Mouse (Mus musculus): ENCODE measurements at regions not wholly inside any gene's neighbourhood (a gene's known extent, or its start where the extent isn't known, plus 50 kb on each side); places are given as distances from the start of the nearest gene placed in this dataset.

- TF ChIP-seq POLR2A (IDR thresholded peaks at IDR 0.05; ENCODE audit: low read depth, low read length) = no peak
- no peak for TF ChIP-seq CTCF (conservative IDR thresholded peaks at IDR 0.05; ENCODE audit: insufficient read depth, insufficient read length, low read depth, low read length)
- Histone ChIP-seq H3K27ac (ENCODE audit: insufficient read depth, low read depth, low read length) (no peak overlapping the region), H3K27me3 (replicated peaks; ENCODE audit: control insufficient read depth, insufficient read depth, low read length) (no peaks in the 10 kb centered on the region), H3K36me3 (ENCODE audit: control insufficient read depth, insufficient read depth, low read length) (no peaks in the 10 kb centered on the region), H3K4me3 (ENCODE audit: insufficient read depth, low read depth, low read length) (no peak overlapping the region), H3K4me1 (ENCODE audit: control insufficient read depth, insufficient read depth, low read length) (no peaks in the 10 kb centered on the region)
- no peak for DNase-seq
- 76% methylated on average over 9 of the region's 9 CpGs for WGBS
These were observed 85.2 kb upstream of the Prkd1 start for GRCm38 (mm10) chr12:50734135-50734534.

- Histone ChIP-seq H3K4me1 (ENCODE audit: control insufficient read depth, insufficient read depth, low read length) (no peaks in the 10 kb centered on the region), H3K27me3 (replicated peaks; ENCODE audit: control insufficient read depth, insufficient read depth, low read length) (no peaks in the 10 kb centered on the region), H3K36me3 (ENCODE audit: control insufficient read depth, insufficient read depth, low read length) (no peaks in the 10 kb centered on the region), H3K27ac (ENCODE audit: insufficient read depth, low read depth, low read length) (no peak overlapping the region), H3K4me3 (ENCODE audit: insufficient read depth, low read depth, low read length) (no peak overlapping the region)
- DNase-seq = no peak
- TF ChIP-seq CTCF (conservative IDR thresholded peaks at IDR 0.05; ENCODE audit: insufficient read depth, insufficient read length, low read depth, low read length) (no peak), POLR2A (IDR thresholded peaks at IDR 0.05; ENCODE audit: low read depth, low read length) (no peak)
- 60% methylated on average over 5 of the region's 5 CpGs for WGBS
These were observed 63.7 kb upstream of the Prkd1 start for GRCm38 (mm10) chr12:50712615-50713014.

GRCm38 (mm10) chr12:50709000-50709788, 60.3 kb upstream of the Prkd1 start:
- WGBS = 76% methylated on average over 6 of the region's 6 CpGs
- no peaks in the 10 kb centered on the region for H3K36me3 ChIP-seq (ENCODE audit: control insufficient read depth, insufficient read depth, low read length)
- no peaks in the 10 kb centered on the region for H3K27me3 ChIP-seq (replicated peaks; ENCODE audit: control insufficient read depth, insufficient read depth, low read length)
- no peak overlapping the region for H3K27ac ChIP-seq (ENCODE audit: insufficient read depth, low read depth, low read length)
- no peak for DNase-seq
- TF ChIP-seq POLR2A (IDR thresholded peaks at IDR 0.05; ENCODE audit: low read depth, low read length) = no peak
- TF ChIP-seq CTCF (conservative IDR thresholded peaks at IDR 0.05; ENCODE audit: insufficient read depth, insufficient read length, low read depth, low read length) = no peak
- H3K4me1 ChIP-seq (ENCODE audit: control insufficient read depth, insufficient read depth, low read length) = no peaks in the 10 kb centered on the region
- no peak overlapping the region for H3K4me3 ChIP-seq (ENCODE audit: insufficient read depth, low read depth, low read length)

- peak overlapping the region; percentile 8; the same call in 1 of the 2 replicates for H3K27ac ChIP-seq (ENCODE audit: insufficient read depth, low read depth, low read length)
- 43% methylated on average over 5 of the region's 5 CpGs for WGBS
- no peaks in the 10 kb centered on the region for H3K4me1 ChIP-seq (ENCODE audit: control insufficient read depth, insufficient read depth, low read length)
- no peak for TF ChIP-seq CTCF (conservative IDR thresholded peaks at IDR 0.05; ENCODE audit: insufficient read depth, insufficient read length, low read depth, low read length)
- H3K27me3 ChIP-seq (replicated peaks; ENCODE audit: control insufficient read depth, insufficient read depth, low read length) = no peaks in the 10 kb centered on the region
- H3K36me3 ChIP-seq (ENCODE audit: control insufficient read depth, insufficient read depth, low read length) = no peaks in the 10 kb centered on the region
- DNase-seq = peak; percentile 16
- no peak overlapping the region for H3K4me3 ChIP-seq (ENCODE audit: insufficient read depth, low read depth, low read length)
These were observed 49.9 kb upstream of the Prkd1 start for GRCm38 (mm10) chr12:50698613-50699442.

Measured in kidney, adult 2 months (tissue).